Mouse (Mus musculus) adrenal gland, postnatal 36 days (tissue): ENCODE data around the gene Gba2. TPM values are rescaled to one million over a fixed set of nuclear protein-coding genes. Genes with fewer than 3 reads are reported as not detected.
A peak's percentile ranks its signal among the peaks of the same experiment; 100 is the strongest.
"Not testable (repeated sequence)": the region's sequence is repeated elsewhere in the genome, so short reads cannot be mapped to it uniquely, and the experiment has no call there.

Source experiments
- DNase-seq, 2 experiments: peaks; one replicate each; pipeline ENCODE4 v3.0.0; 2021; ENCODE audit warnings: mixed read lengths in 1 of 2
- long read RNA-seq, 2 experiments: library from polyadenylated mRNA; stranded (forward); transcript quantifications; one replicate each; pipeline ENCODE4 v2.0.0; 2021; ENCODE audit warnings: borderline sequencing depth in 2 of 2
- total RNA-seq, 2 experiments: library from RNA; stranded (reverse); gene quantifications; 2 replicates each; pipeline ENCODE4 v1.2.3; 2021

The Gba2 gene
- 10 to 100 TPM; 11.0 to 11.5 TPM for total RNA-seq
- long read RNA-seq, experiment 1, transcript Gba2-201 (17 exons, 3,544 nt): major isoform, 14 of 25 reads
- long read RNA-seq, experiment 1, partial matches to known transcripts: 6 of 25 reads
- long read RNA-seq, experiment 1, other reads (novel, unspliced or antisense): 4 of 25 reads
- long read RNA-seq, experiment 2, transcript Gba2-201 (17 exons, 3,544 nt): major isoform, 5 of 12 reads
- long read RNA-seq, experiment 2, partial matches to known transcripts: 3 of 12 reads
- long read RNA-seq, experiment 2, other reads (novel, unspliced or antisense): 4 of 12 reads

DNA sequence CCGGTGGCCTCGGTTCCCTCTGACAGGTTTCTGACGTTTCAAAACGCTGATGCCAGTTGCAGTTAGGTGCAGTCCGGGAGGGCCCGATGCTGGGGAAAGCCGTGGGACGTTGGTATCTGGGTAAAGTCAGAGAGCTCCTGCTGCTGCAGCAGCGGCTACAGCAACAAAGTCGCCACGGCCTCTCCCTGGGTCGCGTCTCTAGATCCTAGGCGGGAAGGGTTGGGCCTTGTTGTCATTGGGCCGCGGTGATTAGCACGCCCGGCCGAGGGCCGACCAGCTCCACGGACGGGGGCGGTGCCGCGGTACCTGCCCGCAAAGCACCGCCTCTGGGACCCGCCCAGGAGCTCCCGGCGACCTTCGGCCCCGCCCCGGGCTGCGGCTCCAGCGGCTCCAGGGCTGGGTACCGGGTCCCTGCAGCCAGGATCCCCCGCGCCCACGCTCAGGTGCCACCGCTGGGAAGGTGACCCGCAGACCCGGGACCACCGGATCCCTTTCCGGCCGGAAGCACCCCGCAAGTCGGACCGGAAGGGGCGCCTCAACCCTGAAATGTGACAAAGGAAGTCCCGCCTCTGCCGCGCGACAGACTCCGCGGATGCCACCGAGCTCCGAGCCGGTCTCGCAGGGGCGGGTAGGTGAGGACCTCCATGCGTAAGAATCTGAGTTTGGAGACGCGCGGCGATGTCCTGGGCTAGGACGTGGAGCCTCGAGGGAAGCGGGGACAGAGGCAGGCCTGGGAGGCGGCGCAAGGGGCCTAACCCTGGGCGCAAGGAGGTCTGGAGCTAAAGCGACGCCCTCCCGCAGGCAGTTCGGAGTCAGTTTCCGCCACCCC, at the start of gene Gba2, which contains the start of gene Rgp1:
Gba2 (minus strand) TSS at position 498 of the 829 bp plus-strand sequence.
Rgp1 (plus strand) TSS at position 340 of the 829 bp plus-strand sequence.
- peak; percentile 95 to 96 for DNase-seq

DNA sequence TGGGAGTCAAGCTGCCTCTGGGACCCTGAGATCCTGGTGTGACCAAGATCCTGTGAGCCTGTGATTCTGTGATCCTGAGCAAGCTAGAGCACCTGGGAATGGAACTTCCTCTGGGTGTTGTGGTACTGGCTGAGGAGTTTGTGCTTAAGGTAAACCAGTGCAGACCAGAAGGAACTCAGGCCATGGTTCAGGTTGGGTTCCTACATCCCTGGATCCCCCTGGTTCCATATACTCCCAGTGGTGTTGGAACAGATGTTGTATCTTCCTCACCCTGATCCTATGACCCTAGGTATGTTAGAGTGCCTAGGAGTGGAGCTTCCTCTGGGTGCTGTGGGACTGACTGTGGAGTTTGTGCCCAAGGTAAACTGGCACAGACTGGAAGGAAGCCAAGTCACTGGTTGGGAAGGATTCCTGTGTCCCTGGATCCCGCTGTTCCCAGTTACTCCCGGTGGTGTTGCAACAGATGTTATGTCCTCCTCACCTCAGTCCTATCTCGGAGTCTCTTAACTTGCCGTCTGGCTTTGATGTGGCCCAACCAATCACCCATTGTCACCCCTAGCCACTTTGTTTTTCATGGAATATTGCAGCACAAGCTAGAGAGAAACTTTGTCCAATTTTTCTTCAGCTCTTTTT, 41.6 kb upstream of the Gba2 start:
- peak in 1 of 2 experiments; percentile 53 for DNase-seq

DNA sequence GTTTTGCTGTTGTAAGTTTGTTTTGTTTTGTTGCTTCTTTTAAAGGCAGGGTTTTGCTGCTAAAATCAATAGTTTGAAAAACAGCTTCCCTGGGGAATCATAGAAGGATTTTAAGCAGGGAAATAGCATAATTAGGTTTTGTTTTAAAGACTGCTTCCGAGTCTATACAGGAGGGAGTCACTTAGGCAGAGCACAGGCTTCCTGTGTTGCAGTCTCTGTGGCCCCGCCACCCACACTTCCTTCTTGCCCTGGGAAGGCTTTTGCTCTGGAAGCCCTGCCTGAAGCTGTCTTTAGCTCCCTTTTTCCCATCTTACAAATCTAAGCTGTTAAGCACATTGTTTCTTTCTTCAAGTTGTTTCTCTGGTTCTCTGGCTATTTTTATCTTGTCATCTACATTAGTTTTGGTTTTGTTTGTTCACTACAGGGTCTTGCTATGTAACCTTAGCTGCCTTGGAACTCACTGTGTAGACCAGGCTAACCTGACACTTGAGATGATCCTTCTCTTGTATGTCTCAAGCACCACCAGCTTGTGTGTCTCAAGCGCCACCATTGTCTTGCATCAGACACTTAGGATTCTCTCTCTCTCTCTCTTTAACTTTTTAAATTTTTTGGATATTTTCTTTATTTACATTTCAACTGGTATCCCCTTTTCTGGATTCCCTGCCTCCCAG, 34.5 kb upstream of the Gba2 start:
- peak in 1 of 2 experiments; percentile 37 for DNase-seq

DNA sequence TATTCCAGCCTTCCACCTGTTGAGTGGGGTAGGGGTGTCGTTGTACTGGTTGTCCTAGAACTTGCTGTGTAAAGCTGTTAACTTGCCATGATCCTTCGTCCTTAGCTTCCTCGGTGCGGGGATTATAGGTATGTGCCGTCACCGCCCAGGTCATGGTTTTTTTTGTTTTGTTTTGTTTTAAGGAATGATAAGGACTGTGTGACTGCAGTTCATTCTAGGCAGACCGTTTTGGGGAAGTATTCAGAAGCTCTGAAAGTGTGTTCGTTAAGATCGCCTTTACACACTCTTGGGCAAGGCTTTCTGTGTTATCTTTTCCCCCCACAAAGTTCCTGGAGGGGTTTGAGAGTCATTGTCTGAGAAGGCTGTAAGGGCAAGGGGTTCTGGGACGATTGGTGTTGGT, 33.9 kb upstream of the Gba2 start:
- no peak for DNase-seq

DNA sequence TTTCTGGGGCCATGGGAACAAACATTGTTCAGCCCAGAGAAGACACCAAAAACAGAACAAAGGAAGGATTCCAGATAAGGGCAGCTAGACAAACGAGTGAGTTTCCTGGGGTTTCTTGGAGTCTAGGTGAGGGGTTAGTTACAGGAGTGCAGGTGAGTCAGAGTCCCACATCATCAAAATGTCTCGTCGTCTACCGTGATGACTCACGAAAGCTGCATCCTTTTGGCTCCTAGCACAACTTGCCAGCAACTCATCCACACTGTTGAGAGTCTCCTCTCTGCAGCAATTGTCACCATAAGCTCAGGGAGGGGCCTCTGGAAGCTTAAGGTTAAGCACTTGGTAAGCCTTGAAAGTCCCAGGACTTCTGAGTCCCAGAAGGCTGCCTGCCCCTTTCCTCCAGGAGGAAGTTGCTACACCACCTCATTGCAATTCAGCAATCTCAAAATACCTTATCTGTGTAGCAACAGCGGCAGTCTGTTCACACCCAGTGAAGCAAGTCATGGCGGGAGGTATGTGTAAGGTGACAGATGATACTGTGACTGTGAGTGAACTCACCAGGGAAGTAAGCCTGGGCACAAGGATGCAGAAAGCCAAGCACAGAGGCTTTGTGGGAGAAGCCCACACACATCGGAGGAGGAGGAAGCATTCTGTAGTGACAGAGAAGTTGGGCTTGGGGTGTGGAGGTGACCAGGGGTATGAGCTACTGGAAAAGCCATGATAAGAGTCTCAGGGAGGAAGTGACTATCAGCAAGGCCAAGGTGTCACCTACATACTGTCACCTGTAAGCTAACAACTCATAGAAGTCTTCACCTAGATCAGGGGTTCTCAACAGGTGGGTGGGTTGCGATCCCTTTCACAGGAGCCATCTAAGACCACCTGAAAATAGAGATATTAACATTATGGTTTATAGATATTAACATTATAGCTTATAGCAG, 26.3 kb upstream of the Gba2 start:
- no peak for DNase-seq

DNA sequence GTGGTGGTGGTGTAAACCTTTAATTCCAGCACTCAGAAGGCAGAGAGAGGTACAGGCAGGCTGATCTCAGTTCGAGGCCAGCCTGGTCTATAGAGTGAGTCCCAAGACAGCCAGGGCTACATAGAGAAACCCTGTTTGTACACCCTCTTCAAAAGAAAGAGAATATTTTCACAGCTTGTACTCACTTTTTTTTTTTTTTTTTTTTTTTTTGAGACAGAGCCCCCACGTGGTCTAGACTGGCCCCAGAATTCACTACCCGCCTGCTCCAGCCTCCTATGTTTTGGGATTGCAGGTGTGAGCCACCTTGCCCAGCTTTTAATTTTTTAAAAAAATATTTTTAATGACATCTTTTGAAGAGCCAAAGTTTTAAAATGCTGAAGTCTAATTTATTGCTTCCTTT, 25.4 kb upstream of the Gba2 start:
- DNase-seq: no peak

DNA sequence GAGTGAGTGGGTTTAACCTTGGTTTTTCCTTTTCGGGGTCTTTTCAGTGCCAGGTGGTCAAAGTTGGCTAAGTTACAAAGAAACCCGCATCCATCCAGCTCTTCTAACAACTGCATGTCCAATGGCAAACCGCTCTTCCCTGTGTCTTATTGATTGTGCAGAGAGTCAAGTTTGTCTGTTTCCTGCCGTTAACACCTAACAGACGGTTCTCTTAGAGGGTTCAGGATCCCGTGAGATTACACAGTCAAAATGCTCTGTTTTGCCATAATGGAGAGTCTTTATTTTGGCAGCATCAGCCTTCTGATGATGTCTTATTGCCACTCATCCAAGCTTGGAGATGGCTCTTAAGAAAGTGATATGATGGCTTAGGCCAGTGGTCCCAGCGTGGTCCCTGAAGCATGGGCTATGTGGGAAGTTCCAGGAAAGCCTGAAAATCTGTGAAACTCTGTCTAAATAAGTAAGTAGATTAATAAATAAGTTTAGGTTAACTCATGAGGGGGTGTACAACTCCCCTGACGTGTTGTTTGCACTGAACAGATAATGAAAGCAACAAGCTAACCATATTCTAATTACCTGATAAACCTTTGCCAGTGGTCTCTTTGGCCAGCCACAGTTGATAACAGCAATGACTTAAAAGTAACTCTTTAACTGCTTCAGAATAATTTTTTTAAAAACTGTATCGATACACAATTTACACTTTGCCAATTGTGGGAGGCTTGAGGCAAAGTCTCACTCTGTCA, 21.7 kb upstream of the Gba2 start:
- DNase-seq: no peak

DNA sequence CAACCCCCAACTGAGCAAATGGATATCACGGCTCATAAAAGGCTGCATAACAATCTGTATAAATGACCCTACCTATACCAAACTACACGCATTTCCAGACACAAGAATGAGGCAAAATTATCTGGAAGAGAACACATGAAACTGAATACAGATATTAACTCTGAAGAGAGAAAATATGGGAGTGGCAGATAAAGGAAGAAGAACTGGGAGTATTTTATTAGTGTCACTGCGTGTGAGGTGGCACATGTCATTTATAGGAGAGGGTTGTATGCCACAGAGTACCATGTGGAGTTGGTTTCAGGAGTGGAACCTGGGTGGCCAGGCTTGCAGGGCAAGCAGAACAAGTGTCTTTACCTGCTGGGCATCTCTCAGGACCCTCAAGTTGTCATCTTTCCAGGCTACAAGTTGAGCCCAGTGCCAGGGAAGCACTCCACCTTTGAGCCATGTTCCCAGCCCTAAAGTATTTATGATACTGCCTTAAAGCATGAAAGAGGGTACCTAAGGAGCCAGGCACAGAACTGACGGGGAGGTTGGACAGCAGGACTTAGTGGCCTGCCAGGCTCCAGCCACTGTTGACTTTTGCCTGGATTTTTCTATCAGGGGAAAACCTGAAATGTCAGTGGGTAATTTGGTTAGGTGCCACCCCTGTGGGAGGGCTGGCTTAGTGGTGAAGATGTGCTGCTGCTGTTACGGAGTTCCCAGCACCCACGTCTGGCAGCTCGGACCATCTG, 20.1 kb upstream of the Gba2 start:
- no peak for DNase-seq

DNA sequence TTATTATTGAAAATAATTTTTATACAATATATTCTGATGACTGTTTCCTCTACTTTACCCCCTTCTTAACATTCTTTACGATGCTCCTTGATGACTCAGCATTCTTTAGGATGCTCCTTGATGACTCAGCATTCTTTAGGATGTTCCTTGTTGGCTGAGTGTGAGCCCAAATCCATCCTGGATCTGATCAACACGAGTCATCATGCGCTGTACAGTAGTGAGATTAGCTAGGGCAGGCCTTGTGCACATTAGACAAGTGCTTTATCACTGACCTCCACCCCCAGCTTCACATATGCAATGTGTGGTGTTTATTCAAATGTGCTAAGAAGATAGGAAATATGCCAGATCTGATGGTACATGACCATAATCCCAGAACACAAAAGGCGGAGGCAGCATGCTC, 19.5 kb upstream of the Gba2 start:
- no peak for DNase-seq

DNA sequence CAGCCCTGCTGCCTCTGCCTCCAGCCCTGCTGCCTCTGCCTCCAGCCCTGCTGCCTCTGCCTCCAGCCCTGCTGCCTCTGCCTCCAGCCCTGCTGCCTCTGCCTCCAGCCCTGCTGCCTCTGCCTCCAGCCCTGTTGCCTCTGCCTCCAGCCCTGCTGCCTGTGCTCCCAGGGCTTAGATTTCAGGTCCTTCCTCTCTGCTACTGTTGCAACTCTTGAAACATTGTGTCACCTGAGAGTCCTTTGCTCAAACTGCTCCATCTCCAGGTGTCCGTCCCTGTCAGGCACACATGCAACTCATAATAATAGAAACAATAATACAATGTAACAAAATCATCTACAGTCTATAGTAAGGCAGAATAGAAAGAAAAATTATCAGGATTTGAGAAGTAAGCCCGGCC, 17.9 kb upstream of the Gba2 start:
- not testable (repeated sequence) for DNase-seq

DNA sequence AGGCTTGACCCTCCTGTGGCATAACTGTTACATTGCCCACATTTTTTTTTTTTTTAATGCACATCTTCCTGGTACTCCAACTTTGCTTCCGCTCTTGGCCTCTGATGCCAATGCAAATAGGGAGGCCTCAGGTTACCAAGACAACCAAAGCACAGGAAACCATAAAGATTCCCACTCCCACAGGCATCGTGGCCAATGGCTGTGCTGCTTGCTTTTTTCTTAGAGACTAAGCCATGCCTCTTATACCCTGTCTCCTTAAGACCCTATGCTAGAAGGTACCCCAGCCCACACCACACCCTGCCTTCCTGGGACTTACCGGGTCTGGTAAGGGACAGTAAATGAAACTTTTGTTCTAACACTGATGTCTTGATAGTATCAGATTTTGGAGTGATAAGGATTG, 14.8 kb upstream of the Gba2 start:
- no peak for DNase-seq

DNA sequence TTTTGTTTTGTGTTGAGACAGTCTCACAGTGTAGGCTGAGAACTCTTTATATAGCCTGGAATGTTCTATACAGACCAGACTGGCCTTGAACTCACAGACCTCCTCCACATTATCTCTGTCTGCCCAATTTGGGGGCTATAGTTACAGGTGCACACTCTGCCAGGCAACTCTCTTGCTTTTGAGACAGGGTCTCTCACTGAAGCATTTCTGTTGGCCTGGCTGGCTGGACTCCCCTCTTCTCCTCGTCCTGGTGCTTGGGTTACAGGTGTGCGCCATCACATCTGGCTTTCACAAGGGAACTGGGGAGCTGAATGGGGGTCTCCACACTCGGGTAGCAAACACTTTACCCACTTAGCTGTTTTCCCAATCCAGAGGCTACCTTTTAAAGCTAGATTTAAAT, 13.3 kb upstream of the Gba2 start:
- no peak for DNase-seq

DNA sequence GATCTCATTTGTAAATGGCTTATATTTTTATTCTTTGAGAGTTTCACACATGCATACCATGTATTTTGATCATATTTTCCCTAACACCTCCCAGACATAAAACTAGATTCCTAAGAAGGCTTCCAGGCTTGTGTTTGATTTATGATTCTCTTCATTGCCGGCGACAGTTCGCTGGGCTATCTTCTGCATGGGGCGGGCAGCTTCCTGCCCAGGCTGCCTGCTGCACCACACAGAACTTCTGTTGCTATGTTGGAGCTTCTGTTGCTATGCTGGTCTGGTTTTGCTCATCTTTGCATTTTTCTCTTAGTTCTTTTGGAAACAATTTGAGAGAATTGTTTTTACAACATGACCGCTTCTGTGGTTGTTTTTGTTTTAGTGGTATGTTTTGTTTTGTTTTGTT, 12.9 kb upstream of the Gba2 start:
- no peak for DNase-seq

DNA sequence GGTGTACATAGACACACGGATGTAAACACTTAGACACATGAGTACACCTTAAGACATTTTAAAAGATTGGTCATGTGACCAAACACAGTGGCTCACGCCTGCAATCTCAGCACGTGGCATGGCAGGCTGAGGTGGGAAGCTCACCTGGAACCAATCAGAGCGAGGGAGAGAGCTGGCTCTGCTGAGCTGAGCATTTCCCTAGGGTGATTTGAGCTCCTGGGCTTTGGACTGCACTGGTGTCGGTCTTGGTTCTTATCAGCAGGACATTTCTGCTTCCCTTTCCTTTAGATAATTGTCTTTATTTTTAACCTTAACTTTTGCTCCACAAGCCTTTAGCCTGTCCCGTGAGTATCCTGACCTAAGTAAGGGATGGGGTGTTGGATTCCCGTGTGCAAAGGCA, 9.0 kb upstream of the Gba2 start:
- DNase-seq: no peak

DNA sequence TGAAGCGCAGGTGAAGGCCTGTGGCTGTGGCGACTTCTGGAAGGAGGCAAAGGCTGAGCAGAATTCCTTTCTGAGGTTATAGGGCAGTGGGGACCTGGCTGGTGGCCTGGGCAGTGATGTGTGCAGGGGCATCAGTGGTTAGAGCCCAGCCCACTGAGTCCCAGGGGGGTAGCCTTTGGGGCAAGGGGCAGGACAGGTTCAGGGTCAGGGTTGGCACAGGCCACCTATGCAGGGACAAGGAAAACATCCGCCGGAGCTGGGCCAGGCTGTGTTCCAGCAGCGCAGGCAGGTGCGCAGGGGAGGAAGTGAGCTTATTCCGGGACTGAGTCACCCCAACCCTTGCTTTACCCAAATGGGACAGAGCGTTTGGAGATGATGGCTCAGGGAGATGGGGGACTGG, 7.7 kb upstream of the Gba2 start:
- DNase-seq: peak; percentile 59 to 63

DNA sequence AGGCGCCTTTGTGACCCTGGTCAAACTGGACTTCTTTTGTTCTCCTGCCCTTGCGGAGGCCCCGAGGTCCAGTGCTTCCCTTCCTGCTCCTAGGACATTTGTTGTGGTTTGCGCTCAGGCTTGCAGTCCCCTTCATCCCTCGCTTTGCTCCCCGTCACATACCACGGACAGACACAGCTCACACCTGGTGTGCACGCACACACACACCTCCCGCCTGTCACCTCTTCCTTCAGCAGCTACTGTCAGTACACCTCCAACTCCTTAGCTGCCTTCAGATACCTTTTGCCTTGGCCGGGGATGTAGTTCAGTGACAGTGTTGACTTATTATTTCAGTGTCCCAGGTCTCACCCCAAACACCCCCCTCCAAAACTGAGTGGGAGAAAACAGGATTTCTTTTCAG, 7.0 kb upstream of the Gba2 start:
- no peak for DNase-seq

DNA sequence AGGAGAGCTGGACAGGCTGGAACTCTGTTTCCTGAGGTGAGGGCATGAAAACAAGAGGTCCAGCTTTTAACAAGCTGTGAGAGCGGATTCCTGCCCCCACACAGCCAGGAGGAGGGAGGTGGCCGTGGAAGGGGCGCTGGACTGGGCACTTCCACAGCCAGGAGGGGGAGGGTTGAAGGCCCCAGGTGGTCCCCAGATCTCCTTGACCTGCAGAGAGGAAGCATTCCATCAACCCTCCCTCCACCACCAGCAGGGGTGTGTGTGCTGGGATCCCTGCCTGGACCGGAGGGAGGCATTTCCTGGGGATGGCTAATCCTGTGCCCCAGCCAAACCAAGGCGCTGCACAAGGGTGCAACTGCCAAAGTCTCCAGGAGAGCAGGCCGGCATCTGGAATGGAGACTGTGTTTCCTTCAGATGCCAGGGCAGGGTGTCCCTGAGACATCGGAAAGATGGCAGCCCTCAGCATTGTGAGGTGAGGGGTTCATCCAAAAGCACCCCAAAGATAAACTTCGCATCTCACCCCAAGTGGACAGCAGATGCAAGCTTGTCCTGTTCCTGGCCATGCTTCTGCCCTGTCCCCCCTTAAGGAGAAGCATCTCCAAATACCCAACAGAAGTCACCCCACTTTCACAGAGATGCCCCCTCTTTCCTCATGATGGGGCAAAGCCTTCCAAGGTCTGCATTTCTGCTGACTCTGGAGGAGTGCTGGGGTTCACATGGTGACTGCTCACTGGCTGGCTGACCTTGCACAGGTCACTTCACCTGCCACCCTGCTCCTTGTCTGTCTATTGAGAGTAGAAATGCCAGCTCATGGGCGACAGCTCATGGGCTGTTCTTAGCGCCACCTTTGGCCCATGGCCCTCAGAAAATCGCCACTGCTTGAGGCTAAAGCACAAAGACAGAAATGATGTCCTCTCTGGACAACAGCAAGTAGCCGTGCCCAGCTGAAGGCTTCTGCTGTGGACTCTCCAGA, 6.1 kb upstream of the Gba2 start, which contains the start of gene Msmp:
Msmp (minus strand) TSS at position 51 of the 973 bp plus-strand sequence.
- peak; percentile 56 to 63 for DNase-seq

DNA sequence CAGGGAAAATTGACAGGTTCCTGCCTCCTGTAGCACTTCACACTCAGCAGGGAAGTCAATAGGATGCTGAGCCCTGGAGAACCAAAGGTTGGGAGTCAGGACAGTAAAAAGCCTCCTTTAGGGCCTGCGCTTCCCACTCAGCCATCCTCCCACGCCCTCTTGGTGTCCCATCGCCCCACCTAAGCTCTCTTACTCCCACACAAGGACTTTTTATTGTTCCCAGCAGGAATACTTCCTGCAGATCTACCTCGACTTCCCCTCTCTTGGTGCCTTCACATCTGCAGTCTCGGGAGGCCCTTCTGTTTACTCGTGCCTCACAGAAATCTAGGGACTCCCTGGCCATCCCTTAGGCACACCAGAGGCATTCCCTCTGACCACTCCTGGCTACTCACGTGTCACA, 4.7 kb upstream of the Gba2 start:
- DNase-seq: no peak

DNA sequence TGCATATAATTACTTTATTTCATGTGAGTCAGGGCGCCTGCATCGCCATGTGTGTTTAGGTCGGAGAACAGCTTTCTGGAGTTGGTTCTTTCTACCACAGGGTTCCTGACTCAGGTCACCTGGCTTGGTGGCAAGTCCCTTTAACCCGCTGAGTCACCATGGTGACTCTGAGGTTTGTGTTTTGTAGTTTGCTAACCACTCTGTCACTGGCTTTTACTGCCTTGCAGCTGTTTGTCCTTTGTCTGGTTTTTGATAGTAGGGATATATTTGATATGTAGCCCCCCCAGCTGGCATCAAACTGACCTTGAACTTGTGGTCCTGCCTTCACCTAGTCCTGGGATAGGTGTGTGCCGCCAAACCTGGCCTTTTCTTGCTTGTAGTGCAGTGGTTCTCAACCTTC, 3.6 kb upstream of the Gba2 start:
- DNase-seq: no peak
